Mouse (Mus musculus) hindlimb bud, embryonic 11.5 days (tissue): ENCODE data around the gene Tbc1d22a.
"Not testable (repeated sequence)": the region's sequence is repeated elsewhere in the genome, so short reads cannot be mapped to it uniquely, and the experiment has no call there.

Source experiments
- DNase-seq: peaks from one replicate; pipeline ENCODE4 v3.0.0-alpha.2; 2012; ENCODE audit warnings: low read depth, low spot score; ENCODE audit errors: extremely low spot score

Gene Tbc1d22a

DNA sequence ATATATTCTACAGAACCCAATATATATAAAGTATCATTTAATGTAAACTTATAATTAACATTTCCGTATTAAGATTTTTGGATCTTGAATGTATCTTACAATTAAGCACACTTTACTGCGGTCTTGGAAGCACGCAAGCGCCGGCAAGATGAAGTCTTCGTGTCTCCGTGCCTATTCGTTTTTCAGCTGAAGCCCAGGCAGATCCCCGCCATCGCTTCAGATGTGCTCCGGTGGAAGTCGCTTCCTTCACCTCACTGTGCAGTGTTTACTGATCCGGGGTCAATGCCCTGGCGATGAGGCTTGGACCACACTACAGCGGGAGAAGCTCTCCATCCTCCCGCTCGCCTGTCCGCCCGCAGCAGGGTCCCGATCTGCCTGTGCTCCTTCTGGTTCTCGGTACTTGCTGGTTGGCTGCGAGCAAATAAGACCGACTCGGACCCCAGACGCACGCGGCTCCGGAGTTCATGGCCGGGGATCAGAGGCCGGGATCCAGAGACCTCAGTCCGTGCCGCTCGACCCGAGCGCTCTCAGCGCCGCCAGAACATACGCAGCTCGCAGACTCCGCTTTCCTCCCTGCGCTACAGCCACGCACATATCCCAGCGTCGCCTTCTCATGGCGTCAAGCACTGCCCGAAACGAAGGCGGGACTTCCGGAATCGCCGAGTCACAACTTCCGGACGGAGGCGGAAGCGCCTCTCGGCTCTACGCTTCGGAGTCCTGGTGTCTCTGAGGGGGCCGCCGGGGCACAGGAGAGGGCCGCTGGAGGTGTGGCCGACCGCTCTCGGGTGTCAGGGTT lies at the start of gene Tbc1d22a:
TSS of gene Tbc1d22a (plus strand) at position 707 of the 796 bp plus-strand sequence.
- DNase-seq, result peak; percentile 91

DNA sequence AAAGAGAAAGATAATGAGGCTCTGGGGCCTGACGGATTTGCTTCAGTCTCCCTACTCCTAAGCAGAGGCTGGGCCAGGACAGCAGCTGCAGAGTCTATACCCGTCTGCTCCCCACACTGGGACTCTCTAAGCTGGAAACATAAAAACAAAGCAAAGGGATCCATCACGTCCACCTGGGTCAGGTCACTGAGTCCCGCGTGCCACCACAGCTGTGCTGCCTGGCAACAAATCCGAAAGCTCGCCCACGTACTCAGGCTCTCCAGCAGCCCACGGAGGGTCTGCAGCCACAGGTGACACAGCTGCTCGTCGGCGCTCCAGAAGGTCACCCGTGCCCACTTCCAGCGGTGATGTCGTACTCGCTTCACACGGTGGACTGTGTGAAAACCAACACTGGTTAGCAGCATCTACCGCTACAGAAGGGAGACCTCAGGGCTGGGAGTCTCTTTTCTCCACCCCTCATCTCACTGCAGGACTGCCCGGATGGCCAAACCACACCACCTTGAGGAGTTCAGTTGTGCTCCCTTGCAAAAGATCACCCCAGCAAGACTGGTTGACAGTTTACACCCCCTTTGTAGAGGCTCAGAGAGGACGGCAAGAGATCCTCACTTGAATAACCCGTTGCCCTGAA lies 49.4 kb upstream of the Tbc1d22a start:
- DNase-seq, result no peak

DNA sequence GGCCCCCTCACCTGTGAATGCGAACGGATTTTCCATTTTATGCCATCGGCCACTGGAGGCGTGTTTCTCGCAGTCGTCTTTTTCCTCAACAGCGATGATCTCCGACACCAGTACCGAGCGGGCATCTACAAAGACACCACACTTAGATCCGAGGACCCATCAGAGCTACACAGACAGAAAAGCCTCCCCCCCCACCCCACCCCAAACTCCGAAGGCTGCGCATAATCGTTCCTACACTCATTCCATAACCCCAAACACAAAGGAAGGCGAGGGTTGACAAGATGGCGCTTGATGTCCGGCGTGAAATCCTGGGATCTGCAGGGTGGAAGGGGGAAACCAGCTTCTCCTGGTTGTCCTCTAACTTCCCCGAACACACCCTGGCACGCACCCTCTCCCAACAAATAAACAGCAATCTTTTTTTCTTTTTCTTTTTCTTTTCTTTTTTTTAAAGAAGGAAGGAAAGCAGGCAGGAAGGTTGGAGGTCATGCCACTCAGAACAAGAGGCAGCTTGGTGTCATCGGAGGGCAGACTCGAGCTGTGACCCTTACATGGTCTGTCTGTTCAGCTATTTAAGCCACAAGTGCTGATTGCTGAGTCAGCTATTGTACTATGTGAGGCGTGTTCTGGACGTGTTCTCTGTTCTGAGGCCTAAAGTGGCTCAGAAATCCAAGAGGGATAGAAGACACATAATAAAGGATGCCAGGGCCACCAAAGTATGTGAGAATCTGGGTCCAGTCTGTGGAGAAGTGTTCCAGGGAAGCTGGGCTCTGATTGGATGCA lies 48.3 kb upstream of the Tbc1d22a start:
- no peak for DNase-seq

DNA sequence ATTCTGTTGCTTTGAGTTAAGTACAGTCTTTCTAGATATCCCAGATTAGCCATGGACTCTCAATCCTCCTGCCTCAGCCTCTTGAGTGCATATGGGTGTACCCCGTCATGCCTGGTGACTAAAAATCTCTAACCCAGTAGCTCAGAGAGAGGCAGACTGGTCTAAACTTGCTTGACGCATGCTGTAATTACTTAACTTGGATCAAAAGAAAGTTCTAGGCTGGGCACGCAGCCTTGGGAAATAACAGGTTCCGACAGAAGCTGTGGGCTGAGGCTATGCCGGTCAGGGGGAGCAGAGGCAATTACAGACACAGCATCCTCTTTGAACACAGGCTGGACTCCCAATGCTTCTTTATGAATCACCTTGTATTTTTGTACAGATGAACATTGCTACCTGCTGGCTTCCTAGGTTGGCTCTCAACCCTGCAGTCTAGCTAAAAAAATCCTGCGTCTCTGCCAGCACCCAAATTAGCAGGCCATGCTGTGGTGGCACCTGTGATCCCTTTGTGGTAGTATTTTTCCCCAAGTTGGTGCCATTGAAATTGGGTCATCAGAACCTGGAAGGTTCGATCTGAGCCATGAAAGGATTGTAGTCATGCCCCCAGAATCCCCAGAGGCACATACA lies 47.1 kb upstream of the Tbc1d22a start:
- no peak for DNase-seq

DNA sequence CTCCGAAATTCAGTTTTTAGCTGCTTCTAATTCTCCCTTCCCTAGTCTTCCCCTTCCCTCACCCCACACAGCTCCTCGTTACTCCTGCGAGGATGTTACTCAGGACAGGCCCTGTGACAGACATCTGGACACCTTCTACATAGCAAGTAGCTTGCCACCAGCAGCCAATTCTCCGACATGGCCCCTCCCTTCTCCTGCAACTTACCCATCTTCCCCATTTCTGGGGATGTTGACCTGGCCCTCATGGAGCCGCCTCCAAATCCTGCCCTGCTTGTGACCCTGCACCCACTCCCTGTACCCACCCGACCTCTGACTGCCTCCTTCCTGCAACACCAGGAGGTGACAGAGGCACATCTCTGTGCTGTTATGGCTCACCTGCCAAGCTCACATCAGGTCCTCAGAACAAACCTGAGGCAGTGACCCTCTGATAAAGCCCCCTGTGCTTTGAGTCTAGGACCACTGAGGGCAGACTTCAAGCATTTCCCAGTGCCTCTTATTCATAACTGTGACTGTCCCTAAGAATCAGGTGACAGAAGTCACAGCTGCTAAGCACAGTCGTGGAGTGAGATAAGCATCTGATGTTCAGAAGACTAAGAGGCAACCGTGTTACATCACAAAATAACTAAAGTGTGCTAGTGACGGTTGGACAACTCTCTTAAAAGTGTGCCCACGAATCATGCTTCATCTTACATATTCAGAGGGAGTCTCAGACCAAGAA lies 46.3 kb upstream of the Tbc1d22a start:
- no peak for DNase-seq

DNA sequence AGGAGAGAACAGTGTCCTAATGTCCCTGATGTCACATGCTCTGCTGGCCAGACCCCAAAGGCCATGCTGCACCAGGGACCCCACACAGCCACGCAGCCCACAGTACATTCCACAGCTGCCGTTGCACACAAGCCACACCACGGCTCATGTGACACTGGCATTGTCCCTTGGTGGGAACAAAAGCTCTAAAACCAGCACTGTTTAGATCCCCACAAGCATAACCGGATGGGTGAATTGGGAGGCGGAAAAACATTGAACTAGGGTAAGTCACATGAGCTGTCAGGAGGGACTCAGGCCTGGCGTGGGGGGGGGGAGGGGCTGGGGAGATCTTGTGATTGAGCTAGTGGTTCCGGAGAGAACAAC lies 45.8 kb upstream of the Tbc1d22a start:
- DNase-seq, result no peak

DNA sequence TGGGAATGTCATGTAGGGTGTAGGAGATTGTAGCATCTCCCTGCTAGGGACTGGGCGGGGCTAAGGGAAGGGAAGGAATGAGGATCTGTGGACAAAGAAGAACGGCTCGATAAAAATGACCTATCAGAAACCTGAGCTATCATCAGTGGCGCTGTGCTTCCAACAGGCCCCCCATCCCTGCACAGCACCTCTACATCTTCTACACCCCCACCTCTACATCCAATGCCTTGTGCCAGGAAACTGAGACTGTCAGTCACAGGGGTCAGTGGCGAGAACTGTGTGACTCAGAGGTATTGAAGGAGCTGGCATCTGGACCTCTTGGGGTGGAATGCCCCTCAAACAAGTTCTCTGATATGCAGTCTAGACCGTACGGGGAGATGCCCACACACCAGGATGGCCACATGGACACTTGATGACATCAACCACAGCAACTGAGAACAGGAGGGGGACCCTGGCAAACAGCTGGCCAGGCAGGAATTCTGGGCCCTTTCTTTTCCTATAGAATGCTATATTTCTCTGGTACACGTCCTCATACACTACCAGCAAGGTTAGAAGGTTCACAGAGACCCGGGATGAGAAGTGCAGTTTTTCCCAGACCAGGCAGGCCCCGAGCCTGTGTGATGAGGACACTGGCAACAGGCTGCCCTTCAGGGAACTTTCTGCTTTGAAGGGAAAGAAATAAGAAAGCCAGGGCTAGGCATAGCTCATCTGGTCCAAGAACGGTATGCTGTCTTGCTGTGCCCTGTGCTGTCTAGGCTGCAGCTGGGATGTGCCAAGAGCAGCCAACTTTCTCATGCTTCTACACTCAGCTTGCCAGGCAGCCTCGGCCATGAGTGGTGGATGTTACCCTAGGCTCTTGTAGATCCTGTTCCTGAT lies 45.1 kb upstream of the Tbc1d22a start:
- DNase-seq, result no peak

DNA sequence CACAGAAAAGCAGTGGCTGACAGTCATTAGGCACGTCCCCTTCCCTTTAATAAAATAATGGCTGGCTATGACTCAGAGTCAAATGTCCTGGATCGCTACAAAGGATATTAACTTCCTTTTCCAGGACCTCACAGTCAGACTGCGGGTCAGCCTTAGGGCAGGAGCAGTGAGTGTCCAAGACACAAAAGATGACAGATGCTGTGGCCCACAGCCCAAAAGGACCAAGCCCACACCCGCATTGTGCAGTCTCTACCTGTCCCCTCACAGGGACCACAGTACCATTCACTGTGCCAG lies 44.5 kb upstream of the Tbc1d22a start:
- DNase-seq, result no peak

DNA sequence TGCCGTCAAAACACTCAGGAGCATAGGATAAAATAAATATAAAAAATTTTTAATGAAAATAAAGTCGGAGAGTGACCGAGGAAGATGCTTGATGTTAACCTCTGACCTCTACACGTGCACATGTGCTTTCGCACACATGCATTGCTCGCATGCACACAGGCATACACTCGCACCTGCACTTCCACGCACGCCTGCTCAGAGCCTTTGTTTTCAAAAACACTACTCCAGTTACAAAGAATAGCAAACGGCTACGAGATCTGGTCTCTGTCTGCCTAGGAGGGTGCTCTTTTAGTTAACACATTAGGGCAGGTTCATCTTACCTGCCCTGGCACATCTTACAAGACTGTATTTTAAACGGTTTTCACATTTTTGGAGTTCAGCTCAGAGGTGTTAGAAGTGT lies 42.9 kb upstream of the Tbc1d22a start:
- no peak for DNase-seq

DNA sequence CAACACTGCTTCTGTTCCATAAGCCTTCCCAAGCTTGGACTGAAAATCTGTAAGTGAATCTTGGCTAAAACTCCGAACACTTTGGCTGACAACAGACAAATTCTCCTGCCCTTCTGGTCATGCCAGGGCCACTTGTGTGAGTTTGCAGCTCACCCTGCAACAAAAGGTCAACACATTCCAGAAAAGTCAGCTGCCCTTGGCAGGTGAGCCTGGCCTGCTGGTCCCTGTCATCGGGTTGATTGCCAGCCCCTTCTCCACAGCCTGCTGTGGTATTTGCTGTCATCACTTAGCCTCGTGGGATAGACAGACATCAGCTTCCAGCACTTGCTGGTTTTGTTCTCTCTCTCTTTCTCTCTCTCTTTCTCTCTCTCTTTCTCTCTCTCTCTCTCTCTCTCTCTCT lies 42.1 kb upstream of the Tbc1d22a start:
- no peak for DNase-seq

DNA sequence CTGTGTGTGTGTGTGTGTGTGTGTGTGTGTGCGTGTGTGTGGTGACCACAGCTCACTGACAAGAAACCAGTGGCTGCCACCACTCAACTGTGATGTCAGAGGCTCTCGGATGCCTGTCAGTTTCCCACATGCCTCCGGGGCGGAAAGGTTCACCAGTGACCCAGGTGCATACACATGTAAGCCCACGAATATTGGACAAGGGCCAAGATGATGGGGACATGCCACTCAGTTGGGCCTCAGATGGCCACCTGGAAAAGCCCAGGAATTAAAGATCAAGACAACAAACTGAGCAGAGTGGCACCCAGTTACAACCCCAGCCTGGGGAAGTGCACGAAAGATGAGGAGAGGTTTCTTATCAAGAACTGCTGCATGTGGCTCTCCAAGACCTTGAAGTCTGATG lies 41.7 kb upstream of the Tbc1d22a start:
- no peak for DNase-seq

DNA sequence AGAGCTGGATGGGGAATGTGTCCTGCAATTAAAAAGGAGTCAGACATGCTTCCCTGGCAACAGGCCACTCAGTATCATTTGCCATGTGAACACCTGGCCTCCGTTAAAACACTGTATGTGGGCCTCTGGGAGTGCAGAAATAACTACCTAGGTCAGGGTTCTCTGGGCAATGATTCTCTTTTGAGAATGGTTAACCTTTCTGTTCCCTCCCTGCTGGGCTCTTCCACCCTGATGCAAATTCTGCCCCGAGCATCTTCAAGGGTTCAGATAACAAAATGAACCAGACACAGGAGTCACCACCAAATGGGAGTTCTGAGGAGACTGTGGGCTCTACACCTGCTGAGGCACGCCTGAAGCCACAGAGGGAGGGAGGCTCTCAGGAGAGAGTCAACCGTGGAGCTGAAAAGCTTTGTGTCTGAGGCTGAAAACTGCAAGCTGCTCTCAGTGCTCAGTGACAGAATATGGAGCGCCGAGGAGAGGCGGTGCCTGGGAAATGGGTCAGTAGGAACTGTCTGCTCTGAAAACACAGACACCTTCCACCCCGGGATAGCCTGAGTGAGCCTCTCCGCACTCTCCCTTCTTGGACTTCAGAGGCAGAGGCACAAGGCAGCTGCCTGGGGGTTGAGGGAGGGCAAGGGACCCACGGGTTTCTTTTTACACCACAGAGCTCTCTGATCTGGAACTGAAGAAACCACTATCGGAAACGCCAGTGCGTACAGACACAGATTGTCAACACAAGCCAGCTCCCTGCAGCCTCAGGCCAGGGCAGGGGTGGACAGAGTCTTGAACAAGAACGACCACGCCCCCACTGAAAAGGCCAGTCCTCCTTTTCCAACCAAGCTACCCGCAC lies 40.9 kb upstream of the Tbc1d22a start:
- no peak for DNase-seq

DNA sequence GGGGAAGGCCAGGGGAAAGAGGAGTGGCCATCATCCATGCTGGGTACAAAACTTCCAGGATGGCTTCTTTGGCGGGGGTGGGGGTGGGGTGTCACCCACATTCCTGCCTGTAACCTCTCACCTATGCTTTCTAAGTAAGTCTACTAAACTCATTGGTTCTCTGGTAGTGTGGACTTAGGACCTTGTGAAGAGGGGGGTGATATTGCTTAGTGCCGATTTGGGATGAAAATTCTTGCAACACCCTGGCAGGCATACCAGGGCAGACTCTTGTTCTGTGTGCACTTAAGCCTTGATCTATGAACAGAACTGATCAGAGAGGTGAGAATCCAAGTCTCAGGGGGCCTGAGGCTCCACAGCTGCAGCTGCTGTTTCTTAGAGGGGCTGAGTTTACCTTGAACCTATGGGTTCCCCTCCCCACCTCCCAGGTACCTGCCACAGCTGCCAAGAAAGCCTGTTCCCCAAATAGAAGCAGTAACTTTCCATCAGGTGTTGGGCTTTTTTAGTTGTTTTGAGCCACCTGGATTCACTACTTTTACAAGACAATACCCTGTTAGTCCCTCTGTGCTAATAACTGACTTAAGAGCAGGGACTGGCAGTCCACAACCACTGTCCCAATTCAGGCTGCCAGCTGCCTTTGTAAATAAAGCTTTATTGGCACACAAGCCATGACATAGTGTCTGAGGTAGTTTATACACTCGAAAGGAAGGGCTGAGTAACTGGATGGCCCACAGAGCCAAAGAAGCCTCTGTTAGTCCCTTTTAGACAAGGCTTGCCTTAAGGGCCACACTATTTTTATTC lies 38.8 kb upstream of the Tbc1d22a start:
- no peak for DNase-seq

DNA sequence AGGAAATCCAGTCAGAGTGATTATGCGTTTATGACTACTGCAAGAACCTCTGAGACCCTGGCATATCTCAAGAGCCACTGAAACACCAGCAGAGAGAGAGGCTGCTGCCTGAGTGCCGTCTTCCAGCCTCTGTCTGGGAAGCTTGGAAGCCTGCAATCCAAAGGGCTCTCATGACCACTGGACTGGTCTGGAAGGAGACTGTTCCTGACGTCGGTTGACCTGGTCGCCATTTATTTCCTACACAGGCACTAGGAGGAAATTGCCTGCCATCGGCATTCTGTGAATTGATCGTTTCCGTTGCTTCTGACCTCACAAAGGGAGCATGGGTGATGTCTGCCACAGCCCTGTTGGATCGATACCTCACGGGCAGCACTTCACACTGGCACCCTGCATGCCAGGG lies 38.1 kb upstream of the Tbc1d22a start:
- no peak for DNase-seq

DNA sequence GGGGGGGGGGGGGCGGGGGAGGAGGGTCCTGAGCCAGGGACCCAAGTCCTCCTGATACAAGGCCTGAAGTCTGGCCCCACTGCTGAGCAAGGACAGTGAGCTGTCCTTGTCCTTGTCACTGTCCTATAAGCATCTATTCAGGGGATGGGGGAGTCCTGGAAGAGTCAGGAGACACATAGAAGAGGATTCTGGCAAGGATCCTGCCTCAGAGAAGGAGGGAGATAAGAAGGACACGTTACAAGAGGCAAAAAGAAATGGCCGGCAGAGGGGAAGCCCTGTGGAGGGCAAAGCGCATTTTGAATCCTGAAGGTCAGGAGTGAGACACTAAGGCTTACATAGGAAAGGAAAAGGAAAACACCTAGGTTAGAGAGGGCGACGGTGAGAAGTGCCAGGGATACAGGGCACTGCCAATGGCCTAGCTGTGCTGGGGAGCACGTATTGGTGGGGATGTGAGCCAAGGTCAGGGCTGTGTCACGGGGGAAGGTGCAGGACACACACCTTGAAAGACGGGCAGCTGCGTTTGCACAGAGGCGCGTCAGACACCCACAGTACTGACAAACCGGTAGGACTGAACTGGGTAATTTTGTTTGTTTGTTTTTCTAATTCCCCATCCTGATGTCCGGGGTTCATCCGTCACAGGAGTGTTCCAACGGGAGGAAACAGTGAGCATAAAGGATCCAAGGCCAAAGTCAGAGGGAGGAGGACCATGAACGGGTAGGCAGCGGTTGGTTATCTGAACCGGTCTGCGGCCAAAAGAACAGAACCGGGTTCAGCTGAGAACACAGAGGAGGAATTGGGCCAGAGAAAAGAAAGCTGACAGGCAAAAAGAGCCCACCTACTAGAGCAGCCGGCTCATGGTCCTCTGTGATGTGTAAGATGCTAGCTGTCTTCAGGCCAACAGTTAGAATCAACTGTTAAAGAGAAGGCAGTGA lies 37.2 kb upstream of the Tbc1d22a start:
- DNase-seq, result no peak

DNA sequence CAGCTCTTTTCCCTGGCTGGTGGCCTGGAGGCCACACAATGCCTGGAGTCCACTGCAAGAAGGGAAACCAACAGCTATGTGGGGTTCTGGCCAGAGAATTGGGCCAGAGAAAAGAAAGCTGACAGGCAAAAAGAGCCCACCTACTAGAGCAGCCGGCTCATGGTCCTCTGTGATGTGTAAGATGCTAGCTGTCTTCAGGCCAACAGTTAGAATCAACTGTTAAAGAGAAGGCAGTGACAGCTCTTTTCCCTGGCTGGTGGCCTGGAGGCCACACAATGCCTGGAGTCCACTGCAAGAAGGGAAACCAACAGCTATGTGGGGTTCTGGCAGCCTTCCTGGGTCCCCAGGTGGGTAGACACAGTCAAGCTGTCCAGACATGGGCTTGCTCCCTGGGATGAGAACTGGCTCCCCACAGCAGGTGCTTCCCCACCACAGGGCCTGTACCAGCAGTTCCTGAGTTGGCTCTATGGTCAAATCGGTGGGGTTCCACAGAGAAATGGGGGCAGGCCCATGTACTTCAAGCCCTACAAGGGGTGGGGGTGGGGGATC lies 36.5 kb upstream of the Tbc1d22a start:
- not testable (repeated sequence) for DNase-seq

DNA sequence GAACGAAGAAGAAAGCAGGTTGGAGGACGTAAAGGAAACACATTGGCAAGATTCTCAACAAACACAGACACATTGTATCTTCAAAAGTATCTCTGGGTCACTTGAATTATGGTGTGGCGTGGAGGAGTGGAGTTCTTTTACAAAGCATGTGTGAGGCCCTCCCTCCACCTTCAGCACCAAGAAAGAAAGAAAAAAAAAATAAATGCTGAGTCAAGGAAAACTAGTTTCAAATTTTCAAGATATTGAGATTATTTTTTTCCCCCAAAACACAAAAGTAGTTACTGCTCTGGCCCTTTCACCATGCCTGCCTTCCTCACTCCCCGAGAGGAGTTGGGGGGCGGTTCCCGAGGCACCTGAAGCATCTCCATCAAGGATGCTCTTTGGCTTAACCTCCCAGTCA lies 35.7 kb upstream of the Tbc1d22a start:
- DNase-seq, result no peak
